Mouse (Mus musculus) midbrain, embryonic 11.5 days (tissue): Measurements from ENCODE around the gene Meaf6. TPM values are rescaled to one million over a fixed set of nuclear protein-coding genes. Genes with fewer than 3 reads are reported as not detected.

Experiments used
- ATAC-seq: fragments of 200-750 bp; cut with Nextera tagmentation; 2 replicates; pipeline ENCODE4 v1.8.0; 2017; ENCODE audit warnings: moderate TSS enrichment, moderate library complexity; ENCODE audit not compliant: low FRiP score
- DNase-seq: peaks from one replicate; pipeline ENCODE4 v3.0.0; 2015; ENCODE audit warnings: low spot score; ENCODE audit errors: missing footprints
- H3K27ac ChIP-seq: fragments of 300-500 bp; sonication (generic); 2 replicates; pipeline ENCODE4 v1.5.1; 2014; ENCODE audit warnings: low read depth, low read length
- H3K27me3 ChIP-seq: fragments of 300-500 bp; sonication (generic); 2 replicates; pipeline ENCODE4 v1.6.1; 2014; ENCODE audit warnings: mild to moderate bottlenecking, low read length, moderate library complexity, mixed read lengths; ENCODE audit not compliant: control insufficient read depth, insufficient read depth
- H3K36me3 ChIP-seq: fragments of 300-500 bp; sonication (generic); 2 replicates; pipeline ENCODE4 v1.6.1; 2014; ENCODE audit warnings: mild to moderate bottlenecking, low read length, moderate library complexity, mixed read lengths; ENCODE audit not compliant: control insufficient read depth, insufficient read depth
- H3K4me1 ChIP-seq: fragments of 300-500 bp; sonication (generic); 2 replicates; pipeline ENCODE4 v1.6.1; 2014; ENCODE audit warnings: low read length; ENCODE audit not compliant: control insufficient read depth, insufficient read depth
- H3K4me2 ChIP-seq: fragments of 300-500 bp; sonication (generic); 2 replicates; pipeline ENCODE4 v1.6.1; 2014; ENCODE audit warnings: mild to moderate bottlenecking, moderate library complexity
- H3K4me3 ChIP-seq: fragments of 300-500 bp; sonication (generic); 2 replicates; pipeline ENCODE4 v1.5.1; 2014; ENCODE audit warnings: low read depth, low read length
- H3K9ac ChIP-seq: fragments of 300-500 bp; sonication (generic); 2 replicates; pipeline ENCODE4 v1.6.1; 2014; ENCODE audit warnings: low read length
- H3K9me3 ChIP-seq: fragments of 300-500 bp; sonication (generic); 2 replicates; pipeline ENCODE4 v1.6.1; 2016; ENCODE audit warnings: low read length; ENCODE audit not compliant: control insufficient read depth
- whole genome bisulfite sequencing: fragments of 180-500 bp; shearing (Covaris S2); extraction: QIAGEN DNeasy Blood & Tissue Kit; methylation state at CpG from one replicate; pipeline ENCODE4 v1.1.7; 2014; 5-methylcytosine and 5-hydroxymethylcytosine counted together
- polyA plus RNA-seq: library from polyadenylated mRNA; unstranded; fragments of >200 nt; fragmentation: Nextera tagmentation; extraction: Ambion mirVana; gene quantifications from 2 replicates; pipeline ENCODE4 v1.2.1, GENCODE M21; 2014

The Meaf6 gene
- polyA plus RNA-seq, 1 experiment from 2014 or later, result 128 TPM

DNA sequence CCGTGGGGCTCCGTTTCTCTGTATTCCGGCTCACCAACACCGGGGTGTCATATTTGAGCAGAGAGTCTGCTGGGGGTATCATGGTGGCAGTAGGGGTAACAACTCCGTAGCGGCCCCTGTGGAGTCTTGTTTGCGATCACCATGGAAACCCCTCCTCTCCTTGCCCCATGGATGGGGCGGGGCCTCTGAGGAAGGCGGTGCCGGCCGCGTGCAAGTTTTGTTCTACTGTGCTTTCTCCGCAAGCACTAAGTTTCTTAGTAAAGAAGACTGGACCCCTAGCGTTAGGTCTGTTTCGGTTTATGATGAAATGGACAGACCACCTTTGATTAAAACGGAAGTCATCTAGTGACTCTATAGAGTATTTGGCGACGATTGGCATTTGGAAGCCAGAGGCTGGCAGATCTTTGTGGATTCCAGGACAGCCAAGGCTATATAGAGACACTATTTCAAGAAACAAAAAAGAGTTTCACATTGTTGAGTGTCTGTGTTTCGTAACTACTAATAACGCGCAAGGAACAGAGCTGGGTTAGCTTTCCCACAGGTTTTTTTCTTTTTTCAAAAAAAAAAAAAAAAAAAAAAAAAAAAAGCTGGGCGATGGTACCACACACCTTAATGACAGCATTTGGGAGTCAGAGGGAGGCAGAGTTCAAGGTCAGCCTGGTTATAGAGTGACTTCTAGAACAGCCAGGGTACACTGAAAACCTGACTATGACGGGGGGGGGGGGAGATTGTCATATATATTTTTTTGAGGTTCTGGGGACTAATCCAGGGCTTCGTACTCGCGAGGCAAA is 19.2 kb upstream of the Meaf6 start, which contains the start of gene Dnali1:
TSS of gene Dnali1 (minus strand) at position 187 of the 791 bp plus-strand sequence.
- ATAC-seq (peak; percentile 61), DNase-seq (peak; percentile 91)
- 2% methylated on average over 26 of the region's 26 CpGs for WGBS

DNA sequence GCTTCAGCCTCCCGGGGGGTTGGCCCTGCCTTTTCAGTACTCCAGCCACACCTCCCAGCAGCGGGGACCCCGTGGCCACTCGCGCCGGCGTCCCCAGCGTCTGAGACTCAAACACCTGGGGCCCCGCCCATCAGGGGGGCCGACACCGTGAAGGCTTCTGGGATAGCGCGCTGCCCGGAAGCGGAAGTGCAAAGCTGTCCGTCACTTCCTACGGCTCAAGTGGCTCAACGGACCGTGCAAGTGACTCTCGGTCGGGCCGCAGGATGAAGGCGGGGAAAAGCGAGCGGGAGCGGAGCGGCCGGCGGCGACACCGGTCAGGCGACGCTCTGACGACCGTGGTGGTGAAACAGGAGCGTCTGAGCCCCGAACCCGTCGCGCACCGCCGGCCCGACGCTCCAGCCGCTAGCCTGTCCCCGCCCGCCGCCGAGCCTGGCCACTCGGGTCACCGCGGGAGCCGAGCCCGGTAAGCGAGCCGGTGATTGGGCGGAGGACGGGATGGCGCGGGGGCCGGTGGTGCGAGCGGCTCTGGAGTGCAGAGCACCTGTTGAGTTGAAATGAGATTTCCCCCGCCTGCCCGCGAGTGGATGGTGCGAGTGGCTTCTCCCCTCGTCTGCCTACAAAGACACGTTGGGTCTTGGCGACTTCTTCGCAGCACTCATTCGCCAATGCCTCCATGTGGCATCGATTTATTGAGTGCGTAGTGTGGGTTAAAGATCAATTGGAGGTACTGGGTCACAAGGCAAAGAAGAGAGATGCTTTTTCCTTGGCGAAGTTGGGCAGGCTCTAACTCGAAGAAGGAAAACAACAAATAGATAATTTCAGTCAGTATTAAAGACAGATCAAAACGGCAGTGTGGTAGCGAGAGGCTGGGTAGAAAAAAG is 18.2 kb upstream of the Meaf6 start, which contains the start of gene Snip1:
TSS of gene Snip1 (plus strand) at position 183 of the 881 bp plus-strand sequence.
- Histone ChIP-seq H3K27me3 (no peaks in the 10 kb centered on the region), H3K4me1 (peaks cover 13% of the 10 kb centered on the region), H3K4me3 (peak within 1 kb of the TSS; percentile 85), H3K27ac (no peak within 1 kb of the TSS), H3K9ac (peak within 1 kb of the TSS; percentile 80), H3K36me3 (peaks cover 17% of the 10 kb centered on the region), H3K9me3 (no peaks in the 10 kb centered on the region), H3K4me2 (peak within 1 kb of the TSS; percentile 65)
- WGBS, result under 1% methylated on average over 78 of the region's 78 CpGs
- DNase-seq (peak; percentile 99), ATAC-seq (peak; percentile 94)

More for the DNA sequence above, 19.2 kb upstream of the Meaf6 start, which contains the start of gene Dnali1:
- Histone ChIP-seq H3K36me3 (peaks cover 7% of the 10 kb centered on the region), H3K4me1 (peaks cover 13% of the 10 kb centered on the region), H3K9ac (peak within 1 kb of the TSS; percentile 80), H3K4me2 (peak within 1 kb of the TSS; percentile 65), H3K27me3 (no peaks in the 10 kb centered on the region), H3K9me3 (no peaks in the 10 kb centered on the region), H3K4me3 (peak within 1 kb of the TSS; percentile 85), H3K27ac (no peak within 1 kb of the TSS)

DNA sequence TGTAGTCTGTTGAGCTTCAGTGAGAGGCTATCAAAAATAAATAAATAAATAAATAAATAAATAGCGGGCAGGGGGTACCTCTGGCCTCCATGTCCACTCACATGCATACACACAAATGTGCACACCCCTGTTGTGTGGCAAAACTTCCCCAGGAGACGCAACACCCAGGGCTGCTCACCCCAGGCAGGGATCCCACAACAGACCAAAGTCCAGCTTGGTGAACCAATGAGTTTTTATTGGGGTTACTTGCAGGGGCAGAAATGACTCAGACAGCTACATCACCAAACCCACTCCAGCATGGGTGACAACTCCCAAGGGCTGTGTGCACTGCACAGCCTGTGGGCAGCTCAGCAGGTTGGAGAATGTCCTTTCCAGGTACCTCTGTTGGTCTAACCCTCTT is 7.2 kb upstream of the Meaf6 start:
- Histone ChIP-seq H3K9me3 (no peaks in the 10 kb centered on the region), H3K27me3 (no peaks in the 10 kb centered on the region), H3K27ac (no peak overlapping the region), H3K36me3 (peaks cover 17% of the 10 kb centered on the region), H3K9ac (no peak overlapping the region), H3K4me2 (no peak overlapping the region), H3K4me3 (no peak overlapping the region), H3K4me1 (no peaks in the 10 kb centered on the region)
- DNase-seq (no peak), ATAC-seq (no peak)
- WGBS, result 91% methylated on average over 2 of the region's 2 CpGs

DNA sequence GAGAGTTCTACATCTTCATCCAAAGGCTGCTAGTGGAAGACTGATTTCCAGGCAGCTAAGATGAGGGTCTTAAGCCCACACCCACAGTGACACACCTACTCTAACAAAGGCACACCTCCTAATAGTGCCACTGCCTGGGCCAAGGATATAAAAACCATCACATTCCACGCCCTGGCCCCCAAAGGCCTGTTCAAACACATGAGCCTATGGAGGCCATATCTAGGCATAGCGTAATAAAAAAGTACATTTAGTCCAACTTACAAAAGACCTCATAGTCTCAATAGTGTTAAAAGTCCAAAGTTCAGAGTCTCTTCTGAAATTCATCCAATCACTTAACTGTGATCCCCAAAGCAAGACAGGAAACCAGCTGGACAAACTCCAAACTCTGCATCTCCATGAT is 6.2 kb upstream of the Meaf6 start:
- DNase-seq (no peak), ATAC-seq (no peak)
- no peak overlapping the region for H3K4me2 ChIP-seq
- peaks cover 12% of the 10 kb centered on the region for H3K36me3 ChIP-seq
- H3K27me3 ChIP-seq, result no peaks in the 10 kb centered on the region
- H3K4me3 ChIP-seq, result no peak overlapping the region
- no peaks in the 10 kb centered on the region for H3K9me3 ChIP-seq
- H3K27ac ChIP-seq, result no peak overlapping the region
- WGBS, result 95% methylated on average over 2 of the region's 2 CpGs
- no peaks in the 10 kb centered on the region for H3K4me1 ChIP-seq
- H3K9ac ChIP-seq, result no peak overlapping the region

DNA sequence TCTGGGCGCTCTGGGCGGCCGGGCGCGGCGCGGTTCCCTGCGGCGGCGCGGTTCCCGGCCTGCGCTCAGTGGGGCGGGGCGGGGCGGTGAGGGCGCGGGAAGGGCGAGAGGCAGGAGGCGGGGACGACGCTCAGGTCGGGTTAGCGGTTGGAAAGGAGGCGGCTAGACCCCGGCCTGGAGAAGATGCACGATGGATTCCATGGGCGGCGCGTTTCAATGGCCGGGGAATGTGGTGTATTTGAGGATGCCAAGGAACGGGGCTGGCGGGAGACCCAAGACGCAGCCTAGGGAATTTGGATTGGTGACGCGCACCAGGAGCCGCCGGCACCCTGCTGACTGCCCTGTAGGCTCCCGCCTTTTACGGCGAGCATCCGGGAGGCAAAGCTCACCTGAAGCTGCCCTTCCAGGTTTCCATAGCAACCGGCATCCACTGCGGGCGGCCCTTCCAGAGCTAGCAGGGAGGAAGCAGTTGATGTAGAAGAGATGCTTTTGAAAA is 460 bp downstream of the Meaf6 start:
- DNase-seq (no peak), ATAC-seq (peak; percentile 94)
- WGBS, result under 1% methylated on average over 45 of the region's 45 CpGs
- H3K27me3 ChIP-seq, result no peaks in the 10 kb centered on the region
- peak overlapping the region; percentile 93 for H3K27ac ChIP-seq
- H3K9me3 ChIP-seq, result no peaks in the 10 kb centered on the region
- H3K4me2 ChIP-seq, result peak overlapping the region; percentile 81
- H3K4me1 ChIP-seq, result peaks cover 16% of the 10 kb centered on the region
- H3K4me3 ChIP-seq, result peak overlapping the region; percentile 90
- peaks cover 8% of the 10 kb centered on the region for H3K36me3 ChIP-seq
- H3K9ac ChIP-seq, result peak overlapping the region; percentile 95

DNA sequence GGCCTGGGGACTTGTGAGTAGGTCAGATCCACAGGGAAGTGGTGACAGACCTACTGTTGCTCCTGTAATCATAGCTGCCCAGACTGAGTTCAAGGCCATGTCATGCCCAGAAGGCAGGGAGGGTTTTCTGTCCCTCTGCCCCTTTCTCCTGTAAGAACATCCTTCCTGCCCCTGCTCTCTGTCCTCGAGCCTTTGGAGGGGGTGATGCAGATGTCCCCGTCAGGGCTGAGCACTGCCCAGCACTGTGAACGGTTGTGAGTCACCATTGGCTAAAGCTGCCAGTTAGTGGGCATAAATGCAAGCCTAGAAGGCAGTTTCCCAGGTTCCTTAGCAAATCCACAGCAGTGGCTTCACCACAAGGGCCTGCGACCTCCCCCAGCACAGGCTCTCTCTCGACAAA is 8.1 kb downstream of the Meaf6 start:
- Histone ChIP-seq H3K27me3 (no peaks in the 10 kb centered on the region), H3K9me3 (no peaks in the 10 kb centered on the region), H3K9ac (no peak overlapping the region), H3K36me3 (peaks cover 11% of the 10 kb centered on the region; the same call in 1 of the 2 replicates), H3K4me3 (no peak overlapping the region), H3K4me2 (no peak overlapping the region), H3K4me1 (no peaks in the 10 kb centered on the region), H3K27ac (no peak overlapping the region)
- no peak for ATAC-seq
- WGBS, result 86% methylated on average over 5 of the region's 5 CpGs
- no peak for DNase-seq

DNA sequence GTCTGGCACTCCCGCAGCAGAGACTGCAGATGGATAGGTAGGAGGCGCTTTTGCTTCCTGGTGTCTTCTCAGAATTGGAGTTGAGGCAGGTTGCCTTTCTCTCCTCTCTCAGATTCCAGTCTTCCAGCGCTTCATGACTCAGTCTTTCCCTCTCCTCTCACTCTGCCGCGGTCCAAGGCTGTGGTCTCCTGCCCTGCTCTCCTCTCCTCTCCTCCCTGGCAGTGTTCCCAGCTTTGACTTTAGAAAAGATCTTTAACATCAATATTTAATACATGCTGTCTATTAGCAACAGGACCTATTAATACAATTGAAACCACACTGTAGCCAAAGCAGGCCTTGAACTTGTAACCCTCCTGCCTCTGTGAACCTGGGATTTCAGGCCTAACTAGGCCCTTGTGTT is 11.1 kb downstream of the Meaf6 start:
- no peak overlapping the region for H3K9ac ChIP-seq
- DNase-seq (no peak), ATAC-seq (no peak)
- H3K9me3 ChIP-seq, result no peaks in the 10 kb centered on the region
- no peak overlapping the region for H3K4me2 ChIP-seq
- no peak overlapping the region for H3K27ac ChIP-seq
- no peaks in the 10 kb centered on the region for H3K4me1 ChIP-seq
- no peaks in the 10 kb centered on the region for H3K27me3 ChIP-seq
- WGBS, result 92% methylated on average over 5 of the region's 5 CpGs
- no peak overlapping the region for H3K4me3 ChIP-seq
- H3K36me3 ChIP-seq, result no peaks in the 10 kb centered on the region; the same call in 1 of the 2 replicates

DNA sequence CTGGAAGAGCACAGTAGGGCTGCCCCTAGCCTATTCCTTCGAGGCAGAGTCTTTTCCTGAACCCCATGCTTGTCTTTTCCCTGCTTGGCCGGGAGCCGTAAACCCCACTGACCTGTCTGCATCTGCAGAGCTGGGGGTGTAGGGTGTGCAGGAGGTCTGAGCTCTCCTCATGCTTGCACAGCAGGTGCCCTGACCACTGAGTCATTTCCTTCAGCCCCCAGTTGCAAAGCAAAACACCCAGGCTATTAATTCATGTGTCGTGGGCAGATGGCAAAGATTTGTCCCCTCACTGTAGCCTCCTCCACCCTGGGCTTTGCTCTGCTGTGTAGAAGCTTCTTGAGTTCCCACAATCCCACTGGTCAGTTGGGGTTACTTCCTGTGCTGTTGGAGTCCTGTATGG is 12.5 kb downstream of the Meaf6 start:
- no peak overlapping the region for H3K27ac ChIP-seq
- WGBS, result 90% methylated on average over 4 of the region's 4 CpGs
- H3K9ac ChIP-seq, result no peak overlapping the region
- no peaks in the 10 kb centered on the region for H3K9me3 ChIP-seq
- no peak overlapping the region for H3K4me2 ChIP-seq
- H3K27me3 ChIP-seq, result no peaks in the 10 kb centered on the region
- H3K4me1 ChIP-seq, result no peaks in the 10 kb centered on the region
- no peaks in the 10 kb centered on the region for H3K36me3 ChIP-seq
- ATAC-seq (no peak), DNase-seq (no peak)
- H3K4me3 ChIP-seq, result no peak overlapping the region
